ENCODE assay signal across 8 mouse cellular contexts in genomic region chr3:100768170-100768624, GRCm38 (mm10). TPM values are rescaled to one million over a fixed set of nuclear protein-coding genes. Genes with fewer than 3 reads are reported as not detected.
DNase-seq lines count a peak whose midpoint lies in the region; ATAC-seq lines count a peak whose summit lies in the region.

No protein-coding gene starts in this region.

- peak overlapping the region; percentile 46; the same call in 1 of the 2 replicates for H3K27ac ChIP-seq in stomach, embryonic 16.5 days (ENCODE audit: low read length)

- peak overlapping the region; percentile 43; the same call in 1 of the 2 replicates for H3K4me2 ChIP-seq in stomach, embryonic 16.5 days (ENCODE audit: low read depth, low read length)

- DNase-seq in 416B (ENCODE audit: low read depth): peak; percentile 72
- DNase-seq in ZHBTc4 (ENCODE audit: low read depth, low spot score): peak; percentile 60
- DNase-seq in frontal cortex, postnatal 36 days (ENCODE audit: low spot score in 2 of 2): peak; percentile 34 to 58
- DNase-seq in kidney, postnatal 14 days: peak; percentile 36
- peak; percentile 8 to 18 for DNase-seq in lung, postnatal 4 days
- DNase-seq in spleen, postnatal 36 days (ENCODE audit: low spot score in 2 of 2): no peak
- DNase-seq in thymus, postnatal 25 days: no peak

- 41% methylated on average over 15 of the region's 15 CpGs for WGBS in stomach, embryonic 16.5 days

- H3K9me3 ChIP-seq in stomach, embryonic 16.5 days (replicated peaks; ENCODE audit: control insufficient read depth, low read length): no peaks in the 10 kb centered on the region

- peaks cover 10% of the 10 kb centered on the region for H3K4me1 ChIP-seq in stomach, embryonic 16.5 days (ENCODE audit: control insufficient read depth, insufficient read depth, low read length)

- peak overlapping the region; percentile 53 for H3K9ac ChIP-seq in stomach, embryonic 16.5 days (ENCODE audit: low read length)

- H3K4me3 ChIP-seq in stomach, embryonic 16.5 days (replicated peaks; ENCODE audit: low read length): no peak overlapping the region

- peak; percentile 72; the same call in 1 of the 2 replicates for ATAC-seq in stomach, embryonic 16.5 days (ENCODE audit: insufficient read depth, low FRiP score)

- no peaks in the 10 kb centered on the region for H3K36me3 ChIP-seq in stomach, embryonic 16.5 days (ENCODE audit: control insufficient read depth, insufficient read depth, low read length)

- no peaks in the 10 kb centered on the region for H3K27me3 ChIP-seq in stomach, embryonic 16.5 days (ENCODE audit: control insufficient read depth, insufficient read depth, low read length)

RNA-seq across cellular contexts. Expression of gene Vtcn1, which starts 57.1 kb away (rescaled TPM):
- polyA plus RNA-seq in stomach, embryonic 16.5 days (2015; fragmentation: Nextera tagmentation; extraction: Ambion mirVana): 2.1 and 3.1 TPM in 2 replicates

Comparison
In these comparisons a context has a peak if more than half of its experiments do, and no peak if none do; other contexts are left out.
1. DNase-seq: peak in 416B (single experiment), ZHBTc4 (single experiment), frontal cortex, postnatal 36 days (2 of 2), kidney, postnatal 14 days (single experiment) and lung, postnatal 4 days (2 of 2); none in spleen, postnatal 36 days (0 of 2) and thymus, postnatal 25 days (single experiment).